Mouse (Mus musculus): Measurements from ENCODE around the gene Dock9.

GRCm38 (mm10) chr14:121592356-121592755 lies 205.3 kb downstream of the Dock9 start:
- TF ChIP-seq CTCF (IDR thresholded peaks at IDR 0.05; ENCODE audit: low read depth, low read length) (no peak), TAL1 (conservative IDR thresholded peaks at IDR 0.05; ENCODE audit: low read depth, low read length) (no peak), GATA1 (IDR thresholded peaks at IDR 0.05; ENCODE audit: borderline replicate concordance, low read length) (no peak)

Data from G1E (cell line).